Mouse (Mus musculus): ENCODE results near the gene Mpp5.

DNA sequence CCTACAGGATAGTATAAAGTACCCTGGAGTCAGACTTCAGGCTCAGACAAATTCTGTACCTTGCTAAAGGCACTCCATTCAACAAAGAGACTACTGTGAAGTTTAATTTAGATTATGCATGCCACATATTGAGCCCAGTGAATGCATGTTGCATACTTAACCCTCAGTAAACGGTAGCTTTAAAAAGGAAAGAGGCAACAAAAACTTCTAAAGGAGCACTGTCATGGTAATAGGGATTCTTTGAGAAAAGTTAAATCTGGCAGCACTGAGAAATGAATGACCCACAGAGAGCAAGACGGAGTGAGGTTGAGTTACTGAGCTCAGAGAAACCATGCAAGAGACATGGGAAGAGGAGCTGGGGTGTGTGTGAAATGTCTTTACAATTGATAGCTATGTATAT is 29.2 kb downstream of the Mpp5 start:
- TF ChIP-seq CTCF (IDR thresholded peaks at IDR 0.05; ENCODE audit: low read depth, low read length) (no peak), POLR2A (IDR thresholded peaks at IDR 0.05; ENCODE audit: insufficient read depth, low read length) (no peak)
